Mouse (Mus musculus): ENCODE results near the gene Wasf1.

- no peak for TF ChIP-seq CTCF (IDR thresholded peaks at IDR 0.05; ENCODE audit: low read depth)
- no peak for TF ChIP-seq EP300 (optimal IDR thresholded peaks at IDR 0.05)
Measured at GRCm38 (mm10) chr10:40984600-40984999, 101.3 kb downstream of the Wasf1 start.
